Mouse (Mus musculus): ENCODE results near the gene AI467606. TPM values are rescaled to one million over a fixed set of nuclear protein-coding genes. Genes with fewer than 3 reads are reported as not detected.

The AI467606 gene
- total and polyA plus RNA-seq, 3 experiments: 51.1 to 101 (median 79.4) TPM

DNA sequence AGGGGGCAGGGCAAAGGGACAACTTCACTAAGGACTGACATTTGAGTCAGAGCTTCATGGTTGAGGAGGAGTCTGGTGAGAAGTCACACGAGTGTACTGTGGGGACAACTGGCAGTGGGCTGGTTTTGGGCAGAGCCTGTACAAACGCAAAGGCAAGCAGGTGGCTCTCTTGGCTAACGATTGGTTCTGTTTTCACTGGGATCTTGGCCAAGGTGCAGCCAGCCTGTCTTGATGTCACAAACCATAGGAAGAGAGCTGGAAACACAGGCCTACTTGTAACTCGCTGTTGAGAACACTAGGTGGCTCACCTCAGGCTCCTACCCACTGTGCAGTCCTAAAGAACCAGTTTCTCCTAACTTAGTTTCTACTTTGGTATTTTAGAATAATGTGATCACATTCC, 38.5 kb downstream of the AI467606 start:
- Histone ChIP-seq H3K4me3 (ENCODE audit: control insufficient read depth in 1 of 2, insufficient read depth in 1 of 2, low read depth in 2 of 2, low read length in 2 of 2) (no peak overlapping the region), H3K79me2 (ENCODE audit: control insufficient read depth, insufficient read depth, low read length, poor library complexity) (peaks cover 14% of the 10 kb centered on the region), H3K36me3 (ENCODE audit: control insufficient read depth in 1 of 2, insufficient read depth in 2 of 2, low read length in 2 of 2) (peaks cover 0 to 17% of the 10 kb centered on the region in 2 experiments; a peak in 3 of 4 replicates), H3K9me3 (replicated peaks; ENCODE audit: insufficient read depth, low read length) (no peaks in the 10 kb centered on the region), H3K27me3 (ENCODE audit: control insufficient read depth in 1 of 2, insufficient read depth in 2 of 2, low read length in 2 of 2) (no peaks in the 10 kb centered on the region), H3K4me1 (ENCODE audit: control insufficient read depth in 1 of 2, insufficient read depth in 2 of 2, low read length in 2 of 2) (peaks cover 0 to 12% of the 10 kb centered on the region in 2 experiments; a peak in 3 of 4 replicates), H3K27ac (ENCODE audit: control insufficient read depth, low read depth, low read length) (no peak overlapping the region), H3K9ac (ENCODE audit: control insufficient read depth, low read depth, low read length, poor library complexity, severe bottlenecking) (no peak overlapping the region)
- TF ChIP-seq UBTF (IDR thresholded peaks at IDR 0.05; ENCODE audit: borderline replicate concordance, insufficient read depth, low read depth, low read length): no peak
- TF ChIP-seq RAD21 (IDR thresholded peaks at IDR 0.05; ENCODE audit: low read depth, low read length): peak; percentile 65
- TF ChIP-seq CTCF (IDR thresholded peaks at IDR 0.05 in 2 of 3, conservative IDR thresholded peaks at IDR 0.05 in 1 of 3; ENCODE audit: control insufficient read depth in 1 of 3, insufficient read depth in 1 of 3, low read depth in 2 of 3, low read length in 3 of 3, poor library complexity in 1 of 3, severe bottlenecking in 1 of 3): peak; percentile 67 to 85 (median 75)
- TF ChIP-seq ZC3H11A (IDR thresholded peaks at IDR 0.05; ENCODE audit: low read depth, low read length): peak; percentile 50; the same call in 1 of the 2 replicates
- TF ChIP-seq ZMIZ1 (IDR thresholded peaks at IDR 0.05; ENCODE audit: low read depth, low read length): no peak
- peak; percentile 90 for TF ChIP-seq SMC3 (IDR thresholded peaks at IDR 0.05; ENCODE audit: low read depth, low read length)
- peak; percentile 84 for DNase-seq (ENCODE audit: low read depth, low spot score)

DNA sequence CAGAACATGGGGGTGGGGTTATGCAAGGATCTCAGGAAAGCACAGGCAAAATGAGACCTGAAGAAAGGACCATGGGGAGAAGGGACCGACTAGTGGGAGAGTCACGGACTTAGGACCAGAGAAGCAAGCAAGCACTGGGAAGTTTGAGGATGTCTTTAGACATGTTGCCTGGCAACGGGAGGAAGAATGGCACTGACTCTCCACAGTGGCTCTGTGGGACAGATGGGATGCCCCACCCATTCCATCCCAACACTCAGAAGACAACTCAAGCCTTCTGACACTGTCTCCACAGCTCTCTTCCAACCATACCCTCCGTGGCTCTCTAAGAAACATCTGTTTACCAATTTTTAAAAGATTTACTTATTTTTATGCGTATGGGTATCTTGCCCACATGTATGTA, 42.0 kb downstream of the AI467606 start:
- Histone ChIP-seq H3K9ac (ENCODE audit: control insufficient read depth, low read depth, low read length, poor library complexity, severe bottlenecking) (no peak overlapping the region), H3K27ac (ENCODE audit: control insufficient read depth, low read depth, low read length) (no peak overlapping the region), H3K9me3 (replicated peaks; ENCODE audit: insufficient read depth, low read length) (no peaks in the 10 kb centered on the region), H3K79me2 (ENCODE audit: control insufficient read depth, insufficient read depth, low read length, poor library complexity) (peaks cover 49% of the 10 kb centered on the region), H3K4me3 (ENCODE audit: control insufficient read depth in 1 of 2, insufficient read depth in 1 of 2, low read depth in 2 of 2, low read length in 2 of 2) (no peak overlapping the region), H3K36me3 (ENCODE audit: control insufficient read depth in 1 of 2, insufficient read depth in 2 of 2, low read length in 2 of 2) (peaks cover 0 to 22% of the 10 kb centered on the region in 2 experiments; a peak in 3 of 4 replicates), H3K27me3 (ENCODE audit: control insufficient read depth in 1 of 2, insufficient read depth in 2 of 2, low read length in 2 of 2) (no peaks in the 10 kb centered on the region), H3K4me1 (ENCODE audit: control insufficient read depth in 1 of 2, insufficient read depth in 2 of 2, low read length in 2 of 2) (peaks cover 0 to 26% of the 10 kb centered on the region in 2 experiments; a peak in 3 of 4 replicates)
- TF ChIP-seq MYC (IDR thresholded peaks at IDR 0.05; ENCODE audit: low read depth, low read length) (no peak), UBTF (IDR thresholded peaks at IDR 0.05; ENCODE audit: borderline replicate concordance, insufficient read depth, low read depth, low read length) (no peak)
- no peak for DNase-seq (ENCODE audit: low read depth, low spot score)

DNA sequence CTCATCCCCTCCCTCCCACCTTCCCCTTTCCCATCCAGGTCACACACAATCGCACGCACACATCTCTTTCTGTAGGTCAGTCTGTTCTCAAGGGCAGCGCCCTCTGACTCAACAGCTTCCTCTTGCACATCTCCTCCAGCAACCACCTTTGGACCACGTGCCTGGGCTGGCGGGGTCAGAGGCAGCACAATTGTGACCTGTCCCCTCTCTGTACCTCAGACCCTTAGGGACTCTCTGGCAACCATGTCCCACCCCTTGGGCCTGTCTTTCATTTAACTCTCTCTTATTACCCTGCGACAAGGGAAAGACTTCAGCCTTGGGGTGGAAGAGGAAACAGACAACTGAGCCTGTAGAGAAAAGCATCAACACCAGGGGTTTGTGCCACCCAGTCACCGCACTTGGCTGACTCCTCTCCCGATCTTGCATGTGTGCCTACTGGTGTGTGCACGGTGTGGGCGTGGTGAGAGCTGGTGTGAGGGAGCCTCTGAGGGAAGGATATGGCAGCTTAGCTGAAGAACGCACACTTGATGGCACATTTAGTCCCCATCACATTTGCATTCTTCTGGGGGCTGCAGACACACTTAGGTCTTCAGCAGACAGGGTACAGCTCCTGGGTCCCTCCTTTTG, 43.8 kb downstream of the AI467606 start:
- peaks cover 51% of the 10 kb centered on the region for H3K79me2 ChIP-seq (ENCODE audit: control insufficient read depth, insufficient read depth, low read length, poor library complexity)
- H3K4me1 ChIP-seq (ENCODE audit: control insufficient read depth in 1 of 2, insufficient read depth in 2 of 2, low read length in 2 of 2): peaks cover 2 to 32% of the 10 kb centered on the region in 2 experiments; a peak in 3 of 4 replicates
- peaks cover 0 to 28% of the 10 kb centered on the region in 2 experiments; a peak in 3 of 4 replicates for H3K36me3 ChIP-seq (ENCODE audit: control insufficient read depth in 1 of 2, insufficient read depth in 2 of 2, low read length in 2 of 2)
- H3K4me3 ChIP-seq (ENCODE audit: control insufficient read depth in 1 of 2, insufficient read depth in 1 of 2, low read depth in 2 of 2, low read length in 2 of 2): peak overlapping the region; percentile 50 to 67
- peak; percentile 63 for DNase-seq (ENCODE audit: low read depth, low spot score)
- peak overlapping the region; percentile 26 for H3K27ac ChIP-seq (ENCODE audit: control insufficient read depth, low read depth, low read length)
- H3K9me3 ChIP-seq (replicated peaks; ENCODE audit: insufficient read depth, low read length): no peaks in the 10 kb centered on the region
- peak overlapping the region; percentile 73 for H3K9ac ChIP-seq (ENCODE audit: control insufficient read depth, low read depth, low read length, poor library complexity, severe bottlenecking)
- H3K27me3 ChIP-seq (ENCODE audit: control insufficient read depth in 1 of 2, insufficient read depth in 2 of 2, low read length in 2 of 2): no peaks in the 10 kb centered on the region
- TF ChIP-seq ETS1 (IDR thresholded peaks at IDR 0.05; ENCODE audit: low read depth, low read length): no peak
- no peak for TF ChIP-seq GABPA (IDR thresholded peaks at IDR 0.05; ENCODE audit: low read depth, low read length)
- TF ChIP-seq MAFK (IDR thresholded peaks at IDR 0.05; ENCODE audit: borderline replicate concordance, low read depth, low read length): 0 out of 2 replicates have a peak, but pooled peaks have one; percentile 10
- peak; percentile 62; the same call in 1 of the 2 replicates for TF ChIP-seq MAX (IDR thresholded peaks at IDR 0.05; ENCODE audit: low read length)
- TF ChIP-seq SMC3 (IDR thresholded peaks at IDR 0.05; ENCODE audit: low read depth, low read length): no peak
- 0 out of 2 replicates have a peak, but pooled peaks have one; percentile 6 for TF ChIP-seq NELFE (IDR thresholded peaks at IDR 0.05; ENCODE audit: low read depth, low read length)
- TF ChIP-seq GATA1 (IDR thresholded peaks at IDR 0.05; ENCODE audit: low read depth, low read length): no peak
- TF ChIP-seq CHD1 (IDR thresholded peaks at IDR 0.05; ENCODE audit: low read depth, low read length): no peak
- TF ChIP-seq JUND (IDR thresholded peaks at IDR 0.05; ENCODE audit: low read depth, low read length): no peak
- TF ChIP-seq POLR2AphosphoS2 (IDR thresholded peaks at IDR 0.05; ENCODE audit: low read length): no peak
- no peak for TF ChIP-seq RAD21 (IDR thresholded peaks at IDR 0.05; ENCODE audit: low read depth, low read length)
- 0 out of 2 replicates have a peak, but pooled peaks have one; percentile 24 for TF ChIP-seq KAT2A (conservative IDR thresholded peaks at IDR 0.05; ENCODE audit: low read depth, low read length)
- no peak for TF ChIP-seq ZNF384 (IDR thresholded peaks at IDR 0.05; ENCODE audit: low read depth, low read length)
- peak; percentile 61 for TF ChIP-seq USF1 (IDR thresholded peaks at IDR 0.05; ENCODE audit: low read depth, low read length)
- TF ChIP-seq ZMIZ1 (IDR thresholded peaks at IDR 0.05; ENCODE audit: low read depth, low read length): no peak
- peak; percentile 63 for TF ChIP-seq SIN3A (IDR thresholded peaks at IDR 0.05; ENCODE audit: low read length)
- TF ChIP-seq CTCF (IDR thresholded peaks at IDR 0.05 in 2 of 3, conservative IDR thresholded peaks at IDR 0.05 in 1 of 3; ENCODE audit: control insufficient read depth in 1 of 3, insufficient read depth in 1 of 3, low read depth in 2 of 3, low read length in 3 of 3, poor library complexity in 1 of 3, severe bottlenecking in 1 of 3): no peak
- peak; percentile 81 for TF ChIP-seq MXI1 (IDR thresholded peaks at IDR 0.05; ENCODE audit: low read depth, low read length)
- TF ChIP-seq NRF1 (IDR thresholded peaks at IDR 0.05; ENCODE audit: insufficient read depth, low read depth, low read length, poor library complexity, severe bottlenecking): no peak
- no peak for TF ChIP-seq E2F4 (IDR thresholded peaks at IDR 0.05; ENCODE audit: borderline replicate concordance, low read depth, low read length)

Data from MEL (cell line).